Mouse (Mus musculus): ENCODE data around the gene Agbl1. TPM values are rescaled to one million over a fixed set of nuclear protein-coding genes. Genes with fewer than 3 reads are reported as not detected.

The Agbl1 gene
- polyA plus RNA-seq, 1 experiment, result not detected

- no peak for DNase-seq (ENCODE audit: low read depth, low spot score)
- 85% methylated on average over 3 of the region's 3 CpGs for WGBS
Measured at GRCm38 (mm10) chr7:76379493-76379892, 149.8 kb downstream of the Agbl1 start.

DNA sequence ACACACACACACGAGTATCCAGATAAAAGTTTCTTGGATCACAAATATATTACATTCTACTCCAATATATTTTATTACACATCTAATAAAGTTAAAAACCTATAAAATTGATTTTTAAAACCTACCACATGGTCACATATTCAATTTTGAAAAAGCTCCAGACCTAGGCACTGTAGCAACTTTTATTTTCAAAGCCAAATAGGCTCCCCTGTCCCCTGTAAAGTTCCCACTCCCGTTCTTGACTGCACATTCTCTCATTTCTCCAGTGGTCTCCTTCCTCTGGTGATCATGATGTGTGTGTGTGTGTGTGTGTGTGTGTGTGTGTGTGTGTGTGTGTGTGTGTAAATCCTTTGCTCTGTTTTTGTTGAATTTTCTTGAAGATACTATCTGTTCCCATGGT, 152.3 kb downstream of the Agbl1 start:
- no peak for DNase-seq (ENCODE audit: low read depth, low spot score)
- 68% methylated on average over 2 of the region's 2 CpGs for WGBS

DNA sequence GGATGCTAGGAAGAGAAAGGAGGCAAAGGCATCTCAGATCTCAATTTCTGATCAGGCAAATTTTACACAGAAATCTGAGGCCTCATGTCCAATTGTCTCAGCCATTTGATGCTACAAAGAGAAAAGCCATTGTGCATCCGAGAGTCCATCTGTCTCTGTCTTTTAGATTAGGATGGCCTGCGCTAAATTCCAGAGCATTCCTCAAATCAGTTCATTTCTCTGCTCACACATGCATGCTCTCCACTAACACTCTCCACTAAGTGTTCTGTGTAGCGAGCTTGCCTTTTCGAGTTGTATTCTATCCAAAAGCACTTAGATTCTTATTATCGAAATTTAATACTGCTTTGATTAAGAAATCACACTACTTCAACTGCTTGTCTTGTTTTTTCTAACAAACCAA, 159.6 kb downstream of the Agbl1 start:
- no peak for DNase-seq (ENCODE audit: low read depth, low spot score)
- WGBS, result 80% methylated on average over 5 of the region's 5 CpGs

GRCm38 (mm10) chr7:76392296-76392940, 162.7 kb downstream of the Agbl1 start:
- WGBS, result 8% methylated on average over 15 of the region's 15 CpGs
- DNase-seq (ENCODE audit: low read depth, low spot score), result no peak

- 21% methylated on average over 15 of the region's 15 CpGs for WGBS
- no peak for DNase-seq (ENCODE audit: low read depth, low spot score)
Measured at GRCm38 (mm10) chr7:76392941-76393817, 163.5 kb downstream of the Agbl1 start.

DNA sequence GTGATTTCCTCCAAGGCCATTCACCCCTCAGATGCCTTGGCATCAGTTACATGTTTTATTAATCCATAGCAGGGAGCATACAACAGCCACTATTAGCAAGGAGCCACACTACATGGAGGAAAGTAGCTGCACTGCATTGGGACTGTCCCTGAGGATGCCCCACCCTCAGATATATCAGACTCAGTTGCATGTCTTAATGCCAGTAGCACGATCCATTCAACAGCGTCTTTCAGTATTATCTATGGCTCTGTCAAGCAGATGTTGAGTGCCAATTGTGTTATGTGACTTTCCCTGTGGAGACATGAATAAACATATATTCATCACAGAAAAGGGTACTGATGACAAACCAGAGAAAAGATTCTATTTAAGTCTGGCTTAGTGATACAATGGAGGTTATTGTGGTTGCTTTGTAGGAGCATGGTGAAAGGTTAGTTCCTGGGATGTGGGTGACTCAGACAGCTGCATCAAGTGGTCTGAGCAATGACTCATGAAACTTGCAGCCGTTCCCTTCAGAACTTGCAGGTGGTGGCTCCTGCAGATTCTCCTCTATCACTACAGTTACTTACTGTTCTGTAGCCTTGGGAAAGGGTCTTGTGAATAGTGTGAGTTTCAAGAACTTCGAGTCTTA, 178.4 kb downstream of the Agbl1 start:
- DNase-seq (ENCODE audit: low read depth, low spot score), result no peak
- 65% methylated on average over 4 of the region's 4 CpGs for WGBS

DNA sequence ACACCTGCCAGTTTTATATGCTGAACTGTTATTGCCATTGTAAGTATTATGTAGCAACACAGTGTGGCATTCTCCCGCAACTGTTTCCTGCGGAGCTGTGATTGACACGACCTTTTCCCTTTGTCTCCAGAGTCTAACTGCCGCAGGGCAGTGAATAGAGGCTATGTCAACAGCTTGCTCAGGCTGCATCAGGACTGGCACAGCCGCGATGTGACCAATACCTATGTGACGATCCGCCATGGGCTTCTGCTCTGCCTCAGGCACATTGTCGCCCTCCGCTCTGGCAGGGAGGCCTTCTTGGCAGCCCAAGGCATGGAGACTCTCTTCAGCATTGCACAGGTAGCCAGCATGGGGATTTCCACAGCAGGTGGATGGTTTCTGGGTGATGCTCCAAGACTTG, 179.3 kb downstream of the Agbl1 start:
- no peak for DNase-seq (ENCODE audit: low read depth, low spot score)
- WGBS, result 75% methylated on average over 10 of the region's 10 CpGs

GRCm38 (mm10) chr7:76410403-76411180, 180.9 kb downstream of the Agbl1 start:
- no peak for DNase-seq (ENCODE audit: low read depth, low spot score)
- WGBS, result 59% methylated on average over 9 of the region's 9 CpGs

DNA sequence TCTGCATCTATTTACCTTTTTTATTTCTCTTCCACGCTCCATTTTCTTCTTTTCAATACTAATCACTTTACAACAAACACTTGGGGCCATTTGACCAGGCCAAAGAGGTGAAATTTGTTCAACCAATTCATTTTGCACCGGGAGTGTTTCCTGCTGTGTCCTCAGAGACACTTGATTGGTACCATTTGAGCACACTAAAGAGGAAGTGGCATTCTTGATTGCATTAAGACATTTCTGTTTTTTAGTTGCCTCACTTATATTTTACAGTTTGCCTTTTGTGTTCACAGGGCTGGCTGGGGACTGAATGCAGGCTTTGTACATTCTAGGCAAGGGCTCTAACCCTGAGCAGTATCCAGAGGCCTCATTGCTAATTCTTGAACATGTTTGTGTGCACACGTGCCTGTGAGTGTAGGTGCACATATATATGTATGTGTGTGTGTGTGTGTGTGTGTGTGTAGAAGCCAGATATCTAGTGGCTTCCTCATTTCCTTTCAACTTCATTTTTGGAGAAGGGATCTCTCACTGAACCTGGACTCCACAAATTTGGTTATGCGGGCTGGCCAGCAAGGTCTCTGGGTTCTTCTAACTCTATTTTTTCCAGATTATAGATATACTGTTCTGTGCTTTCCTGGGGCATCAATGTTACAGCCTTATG, 182.4 kb downstream of the Agbl1 start:
- no peak for DNase-seq (ENCODE audit: low read depth, low spot score)
- WGBS, result 36% methylated on average over 4 of the region's 4 CpGs

DNA sequence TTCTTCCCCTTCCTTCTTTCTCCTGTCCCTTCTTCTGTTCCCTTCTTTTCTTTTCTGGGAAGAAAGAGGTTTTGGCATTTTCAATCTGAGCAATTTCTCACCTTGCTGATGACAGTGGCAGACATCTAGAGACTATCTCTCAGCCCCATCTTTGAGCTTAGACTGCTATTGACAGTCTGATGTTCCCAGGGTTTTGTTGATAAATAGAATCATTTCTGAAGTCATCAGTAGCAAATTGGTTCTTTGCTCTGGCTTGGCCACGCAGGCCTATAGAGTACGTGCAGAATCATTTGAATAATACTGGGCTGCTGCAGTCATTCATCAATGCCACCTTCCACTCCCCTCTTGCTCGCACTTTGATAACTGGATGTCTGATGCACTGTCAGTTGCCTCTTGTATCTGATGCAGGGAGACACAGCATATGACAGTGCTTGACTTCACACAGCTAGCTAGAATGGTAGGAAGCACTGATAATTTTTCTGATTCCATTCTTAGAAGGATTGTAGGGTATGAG, 186.5 kb downstream of the Agbl1 start:
- no peak for DNase-seq (ENCODE audit: low read depth, low spot score)
- WGBS, result 80% methylated on average over 3 of the region's 3 CpGs

DNA sequence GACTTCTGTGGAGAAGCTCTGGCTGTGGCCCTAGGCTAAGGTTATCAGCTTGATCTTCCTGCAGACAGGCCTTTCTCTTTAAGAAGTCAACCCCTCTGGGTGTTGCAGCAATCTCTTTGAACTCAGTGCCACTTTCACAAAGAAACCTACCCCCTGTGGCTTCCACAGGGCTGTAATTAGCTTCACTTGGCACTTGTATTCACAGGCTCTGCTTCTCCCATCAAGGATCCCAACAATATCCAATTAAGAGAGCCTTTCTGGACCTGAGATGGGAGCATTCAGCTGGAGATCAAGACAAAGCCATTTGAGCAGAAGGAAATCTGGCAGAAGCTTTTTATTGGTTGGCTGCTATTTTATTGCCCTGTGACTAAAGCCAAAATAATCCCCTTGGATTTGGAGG, 208.9 kb downstream of the Agbl1 start:
- no peak for DNase-seq (ENCODE audit: low read depth, low spot score)

DNA sequence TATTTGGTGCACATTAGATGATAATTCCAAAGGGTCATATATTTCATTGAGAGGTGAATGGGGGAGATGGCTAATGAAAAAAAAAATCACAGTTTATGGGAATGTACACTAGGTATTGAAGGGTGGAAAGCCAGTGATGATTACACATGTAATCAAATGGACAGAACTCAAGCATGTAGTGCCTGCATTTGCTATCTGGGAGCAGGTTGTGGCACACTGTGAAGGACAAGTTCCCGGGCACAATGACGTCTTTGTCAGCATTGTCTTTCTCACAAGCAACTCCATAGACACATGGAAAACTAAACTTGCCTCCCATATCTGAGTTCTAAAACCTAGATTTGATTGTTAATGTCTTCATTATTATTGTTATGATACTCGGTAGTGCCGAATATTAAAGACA, 209.3 kb downstream of the Agbl1 start:
- 81% methylated on average over 4 of the region's 4 CpGs for WGBS
- no peak for DNase-seq (ENCODE audit: low read depth, low spot score)

DNA sequence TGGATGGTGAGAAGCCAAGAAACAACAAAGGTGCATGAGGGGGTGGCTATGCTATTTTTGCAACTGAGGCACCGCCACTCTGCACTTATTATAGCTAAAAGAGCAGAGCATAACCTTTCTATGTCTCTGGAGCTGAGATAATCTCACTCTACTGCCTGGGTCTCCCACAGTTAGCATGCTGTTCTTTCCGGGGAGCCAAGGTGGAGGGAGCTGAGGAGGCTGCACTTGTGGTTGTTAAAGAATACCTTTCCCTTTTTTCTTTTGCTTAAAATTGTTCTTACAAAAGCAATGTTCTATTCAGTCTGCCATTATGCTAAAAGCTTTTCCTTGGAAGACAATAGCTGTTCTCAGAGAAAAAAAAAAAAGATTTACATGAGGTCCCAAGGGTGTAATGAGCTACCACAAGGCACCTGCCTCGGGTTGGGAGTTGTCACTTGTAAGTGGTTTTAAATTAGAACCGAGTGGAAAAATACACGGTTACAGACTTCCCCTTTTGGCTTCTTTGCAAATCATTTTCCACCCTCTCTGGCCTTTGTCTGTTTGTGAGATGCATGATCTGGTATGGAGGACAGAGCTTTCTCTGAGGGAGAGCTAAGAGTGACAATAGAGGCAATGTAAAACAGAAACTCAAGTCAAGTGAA, 232.8 kb downstream of the Agbl1 start:
- WGBS, result 63% methylated on average over 5 of the region's 5 CpGs
- DNase-seq (ENCODE audit: low read depth, low spot score), result no peak

DNA sequence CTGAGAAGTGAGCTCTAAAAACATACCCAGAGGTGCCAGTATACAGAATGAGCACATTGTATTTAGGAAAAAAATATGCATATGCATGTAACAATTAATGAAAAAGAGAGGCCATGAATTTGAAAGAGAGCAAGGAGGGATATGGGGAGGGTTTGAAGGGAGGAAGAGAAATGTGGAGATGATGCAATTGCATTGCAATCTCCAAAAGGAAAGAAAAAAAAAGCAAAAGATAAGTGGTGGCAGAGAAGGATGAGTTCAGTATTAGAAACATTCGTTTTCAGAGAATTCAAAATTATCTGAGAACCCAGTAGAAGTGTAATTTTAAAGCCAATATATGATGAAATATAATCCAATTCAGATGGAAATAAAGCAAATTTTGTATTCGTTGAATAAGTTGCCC, 236.7 kb downstream of the Agbl1 start:
- no peak for DNase-seq (ENCODE audit: low read depth, low spot score)
- WGBS, result 56% methylated on average over 2 of the region's 2 CpGs

DNA sequence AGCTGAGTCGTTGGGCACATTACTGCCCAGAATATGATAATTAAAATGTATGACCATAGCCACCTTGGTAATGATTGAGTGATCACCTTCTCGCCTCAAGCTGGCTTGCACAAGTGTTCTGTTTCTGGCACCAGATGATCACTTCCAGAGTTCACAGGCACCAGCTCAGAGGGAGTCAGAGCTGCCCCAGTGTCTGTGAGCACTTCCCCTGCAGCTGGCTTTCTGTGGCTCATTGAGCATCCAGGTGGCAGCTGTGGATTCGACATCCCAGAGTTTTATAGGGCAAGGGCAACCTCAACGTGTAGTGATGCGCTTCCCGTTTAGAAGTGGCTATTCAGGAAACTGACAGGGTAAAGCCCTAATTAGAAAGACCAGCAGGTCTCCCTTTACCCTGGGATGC, 244.5 kb downstream of the Agbl1 start:
- WGBS, result 39% methylated on average over 6 of the region's 6 CpGs

GRCm38 (mm10) chr7:76485546-76485945, 255.9 kb downstream of the Agbl1 start:
- WGBS, result 71% methylated on average over 2 of the region's 2 CpGs
- DNase-seq (ENCODE audit: low read depth, low spot score), result no peak

More for the DNA sequence above, 244.5 kb downstream of the Agbl1 start:
- no peak for DNase-seq (ENCODE audit: low read depth, low spot score)

DNA sequence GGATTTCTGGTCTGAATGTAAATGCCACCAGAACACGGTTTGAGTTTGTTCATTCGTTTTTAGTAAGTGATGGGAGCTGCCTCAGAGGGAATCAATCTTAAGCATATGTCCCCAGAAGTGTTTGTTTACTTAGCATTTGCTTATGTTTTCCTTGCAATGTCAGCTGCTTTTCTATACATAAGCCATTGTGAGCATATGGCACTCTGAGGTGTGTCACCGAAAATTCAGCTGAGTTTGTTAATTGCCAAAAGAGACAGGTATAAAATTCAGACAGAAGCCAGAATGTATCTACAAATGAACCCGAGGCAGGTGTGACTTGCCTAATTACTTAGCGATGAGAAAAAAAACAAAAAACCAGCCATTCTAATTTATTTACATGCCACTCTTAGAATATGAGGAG, 257.8 kb downstream of the Agbl1 start:
- 77% methylated on average over 5 of the region's 5 CpGs for WGBS
- DNase-seq (ENCODE audit: low read depth, low spot score), result no peak

- WGBS, result 29% methylated on average over 3 of the region's 3 CpGs
- no peak for DNase-seq (ENCODE audit: low read depth, low spot score)
Measured at GRCm38 (mm10) chr7:76524291-76524690, 294.6 kb downstream of the Agbl1 start.

DNA sequence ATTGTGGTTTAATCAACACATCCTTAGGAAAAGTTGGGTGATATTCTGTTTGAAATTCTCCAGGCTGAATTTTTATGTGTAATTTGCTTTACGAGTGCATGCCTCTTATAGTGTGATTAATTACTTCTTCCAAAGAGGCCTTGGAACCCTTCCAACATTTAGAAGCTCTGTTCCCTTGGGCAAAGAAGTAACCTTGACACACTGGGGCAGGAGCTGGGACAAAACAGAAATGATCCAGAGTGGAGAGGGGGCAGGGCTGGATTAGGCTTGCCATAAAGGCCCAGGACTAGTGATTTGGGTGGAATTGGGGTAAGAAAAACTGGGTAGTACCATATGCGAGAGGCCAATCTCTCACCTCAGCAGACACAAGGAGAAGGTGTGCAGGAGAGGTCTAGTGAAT, 316.8 kb downstream of the Agbl1 start:
- no peak for DNase-seq (ENCODE audit: low read depth, low spot score)
- 62% methylated on average over 2 of the region's 2 CpGs for WGBS
